Mouse (Mus musculus) layer of hippocampus, postnatal 25 days (tissue): ENCODE results near the gene Dnmt3b. TPM values are rescaled to one million over a fixed set of nuclear protein-coding genes. Genes with fewer than 3 reads are reported as not detected.
A peak's percentile ranks its signal among the peaks of the same experiment; 100 is the strongest.

Experiments
- DNase-seq, 2 experiments: peaks; one replicate each; pipeline ENCODE4 v3.0.0; 2022; ENCODE audit warnings: mixed read lengths in 2 of 2, low spot score in 1 of 2; ENCODE audit errors: extremely low spot score in 1 of 2
- total RNA-seq, 2 experiments: library from RNA; stranded (reverse); gene quantifications; 2 replicates each; pipeline ENCODE4 v1.2.3; 2021

The Dnmt3b gene
- 1 to 10 TPM in 1 of 2 experiments, under 1 TPM in 1; 0.84 to 1.3 TPM for total RNA-seq

- peak; percentile 31 to 32 for DNase-seq
Observed at GRCm38 (mm10) chr2:153649298-153650013, at the start of gene Dnmt3b. Dnmt3b (plus strand) TSS chr2:153649450.

- no peak for DNase-seq
Observed at GRCm38 (mm10) chr2:153600021-153600666, 49.1 kb upstream of the Dnmt3b start.

- no peak for DNase-seq
Observed at GRCm38 (mm10) chr2:153600667-153601648, 48.3 kb upstream of the Dnmt3b start.

GRCm38 (mm10) chr2:153603724-153604123 lies 45.5 kb upstream of the Dnmt3b start:
- no peak for DNase-seq

- DNase-seq = no peak
Observed at GRCm38 (mm10) chr2:153606421-153606820, 42.8 kb upstream of the Dnmt3b start.

- DNase-seq = no peak
Observed at GRCm38 (mm10) chr2:153607870-153608515, 41.3 kb upstream of the Dnmt3b start.

GRCm38 (mm10) chr2:153609058-153609457 lies 40.2 kb upstream of the Dnmt3b start:
- DNase-seq = no peak

- peak; percentile 66 to 83 for DNase-seq
Observed at GRCm38 (mm10) chr2:153609548-153609947, 39.7 kb upstream of the Dnmt3b start.

- no peak for DNase-seq
Observed at GRCm38 (mm10) chr2:153610426-153611240, 38.6 kb upstream of the Dnmt3b start.

GRCm38 (mm10) chr2:153611241-153611630 lies 38.0 kb upstream of the Dnmt3b start:
- DNase-seq = no peak

GRCm38 (mm10) chr2:153611743-153612142 lies 37.5 kb upstream of the Dnmt3b start:
- no peak for DNase-seq

- no peak for DNase-seq
Observed at GRCm38 (mm10) chr2:153612594-153613281, 36.5 kb upstream of the Dnmt3b start.

- DNase-seq = no peak
Observed at GRCm38 (mm10) chr2:153616893-153617292, 32.4 kb upstream of the Dnmt3b start.

- no peak for DNase-seq
Observed at GRCm38 (mm10) chr2:153618439-153618838, 30.8 kb upstream of the Dnmt3b start.

GRCm38 (mm10) chr2:153618889-153619288 lies 30.4 kb upstream of the Dnmt3b start:
- no peak for DNase-seq

GRCm38 (mm10) chr2:153622449-153622848 lies 26.8 kb upstream of the Dnmt3b start:
- no peak for DNase-seq

GRCm38 (mm10) chr2:153630950-153631349 lies 18.3 kb upstream of the Dnmt3b start:
- DNase-seq = no peak

GRCm38 (mm10) chr2:153631976-153632870 lies 17.0 kb upstream of the Dnmt3b start, which contains the start of gene Commd7:
Commd7 (minus strand) TSS chr2:153632781.
- peak; percentile 80 to 92 for DNase-seq
